Mouse (Mus musculus): Measurements from ENCODE around the gene Arhgap18.

Gene Arhgap18

GRCm38 (mm10) chr10:26752929-26753567 lies at the start of gene Arhgap18:
Gene Arhgap18, plus strand, starts transcription at chr10:26753421.
- peak; percentile 47 for DNase-seq (ENCODE audit: low spot score)

GRCm38 (mm10) chr10:26710458-26711011 lies 42.7 kb upstream of the Arhgap18 start:
- DNase-seq (ENCODE audit: low spot score): no peak

GRCm38 (mm10) chr10:26711068-26711467 lies 42.2 kb upstream of the Arhgap18 start:
- peak; percentile 76 for DNase-seq (ENCODE audit: low spot score)

- no peak for DNase-seq (ENCODE audit: low spot score)
Observed at GRCm38 (mm10) chr10:26713986-26714385, 39.2 kb upstream of the Arhgap18 start.

- no peak for DNase-seq (ENCODE audit: low spot score)
Observed at GRCm38 (mm10) chr10:26724704-26725103, 28.5 kb upstream of the Arhgap18 start.

GRCm38 (mm10) chr10:26725255-26725654 lies 28.0 kb upstream of the Arhgap18 start:
- no peak for DNase-seq (ENCODE audit: low spot score)

- DNase-seq (ENCODE audit: low spot score): no peak
Observed at GRCm38 (mm10) chr10:26750827-26751226, 2.4 kb upstream of the Arhgap18 start.

GRCm38 (mm10) chr10:26752064-26752928 lies 925 bp upstream of the Arhgap18 start:
- DNase-seq (ENCODE audit: low spot score): peak; percentile 74

GRCm38 (mm10) chr10:26754006-26754405 lies 785 bp downstream of the Arhgap18 start:
- DNase-seq (ENCODE audit: low spot score): no peak

- DNase-seq (ENCODE audit: low spot score): no peak
Observed at GRCm38 (mm10) chr10:26757231-26757630, 4.0 kb downstream of the Arhgap18 start.

GRCm38 (mm10) chr10:26759469-26759868 lies 6.2 kb downstream of the Arhgap18 start:
- DNase-seq (ENCODE audit: low spot score): no peak

GRCm38 (mm10) chr10:26761103-26761502 lies 7.9 kb downstream of the Arhgap18 start:
- no peak for DNase-seq (ENCODE audit: low spot score)

- DNase-seq (ENCODE audit: low spot score): no peak
Observed at GRCm38 (mm10) chr10:26761991-26762903, 9.0 kb downstream of the Arhgap18 start.

- no peak for DNase-seq (ENCODE audit: low spot score)
Observed at GRCm38 (mm10) chr10:26767196-26767595, 14.0 kb downstream of the Arhgap18 start.

GRCm38 (mm10) chr10:26768943-26769342 lies 15.7 kb downstream of the Arhgap18 start:
- no peak for DNase-seq (ENCODE audit: low spot score)

- no peak for DNase-seq (ENCODE audit: low spot score)
Observed at GRCm38 (mm10) chr10:26770035-26770434, 16.8 kb downstream of the Arhgap18 start.

- peak; percentile 85 for DNase-seq (ENCODE audit: low spot score)
Observed at GRCm38 (mm10) chr10:26771938-26772623, 18.9 kb downstream of the Arhgap18 start.

GRCm38 (mm10) chr10:26772624-26773540 lies 19.7 kb downstream of the Arhgap18 start:
- peak; percentile 93 for DNase-seq (ENCODE audit: low spot score)

GRCm38 (mm10) chr10:26773541-26773940 lies 20.3 kb downstream of the Arhgap18 start:
- no peak for DNase-seq (ENCODE audit: low spot score)

- DNase-seq (ENCODE audit: low spot score): no peak
Observed at GRCm38 (mm10) chr10:26774266-26774665, 21.0 kb downstream of the Arhgap18 start.

All from adipocyte (in vitro differentiated cells).